Mouse (Mus musculus) adrenal gland, adult 18-20 months (tissue): ENCODE measurements at regions not wholly inside any gene's neighbourhood (a gene's known extent, or its start where the extent isn't known, plus 50 kb on each side); places are given as distances from the start of the nearest gene placed in this dataset.

Source experiments
- DNase-seq, 2 experiments: peaks; one replicate each; pipeline ENCODE4 v3.0.0; 2021 to 2022; ENCODE audit warnings: low spot score in 2 of 2
- microRNA-seq, 2 experiments: library from miRNA; unstranded; fragments of <30 nt; microRNA quantifications; one replicate each; pipeline ENCODE4 v1.2.0; 2021; ENCODE audit warnings: borderline number of aligned reads in 2 of 2

- no peak for DNase-seq
These were observed 69.0 kb upstream of the Klf12 start for GRCm38 (mm10) chr14:100353508-100353907.

- no peak for DNase-seq
These were observed 68.5 kb upstream of the Klf12 start for GRCm38 (mm10) chr14:100352961-100353452.

GRCm38 (mm10) chr14:100351004-100351403 is 66.5 kb upstream of the Klf12 start:
- no peak for DNase-seq

GRCm38 (mm10) chr14:100350021-100350790 is 65.7 kb upstream of the Klf12 start:
- DNase-seq: no peak

GRCm38 (mm10) chr14:100348336-100349164 is 64.1 kb upstream of the Klf12 start:
- DNase-seq: no peak

- DNase-seq: peak in 1 of 2 experiments; percentile 26
These were observed 52.4 kb upstream of the Klf12 start for GRCm38 (mm10) chr14:100336926-100337325.

Small RNA genes in the stretch of these regions (microRNA-seq; reads per million reads assigned to microRNA genes)
- gene Gm22401: 0 reads per million in 2 experiments
